Mouse (Mus musculus) lung, embryonic 14.5 days (tissue): ENCODE data around the gene Rhov. TPM values are rescaled to one million over a fixed set of nuclear protein-coding genes. Genes with fewer than 3 reads are reported as not detected.

Source experiments
- ATAC-seq: fragments of 200-750 bp; cut with Nextera tagmentation; 2 replicates; pipeline ENCODE4 v1.8.0; 2017; ENCODE audit warnings: mild to moderate bottlenecking, moderate TSS enrichment, moderate library complexity; ENCODE audit not compliant: insufficient read depth
- DNase-seq: peaks from one replicate; pipeline ENCODE4 v3.0.0-alpha.2; 2015
- H3K27ac ChIP-seq: fragments of 300-500 bp; sonication (generic); 2 replicates; pipeline ENCODE4 v1.5.1; 2014; ENCODE audit warnings: low read depth, mild to moderate bottlenecking, moderate library complexity
- H3K27me3 ChIP-seq: fragments of 300-500 bp; sonication (generic); 2 replicates; pipeline ENCODE4 v1.6.1; 2014; ENCODE audit warnings: low read length, control low read depth; ENCODE audit not compliant: insufficient read depth
- H3K36me3 ChIP-seq: fragments of 300-500 bp; sonication (generic); 2 replicates; pipeline ENCODE4 v1.6.1; 2014; ENCODE audit warnings: control low read depth; ENCODE audit not compliant: insufficient read depth
- H3K4me1 ChIP-seq: fragments of 300-500 bp; sonication (generic); 2 replicates; pipeline ENCODE4 v1.6.1; 2014; ENCODE audit warnings: antibody characterized with exemption, control low read depth; ENCODE audit not compliant: insufficient read depth
- H3K4me2 ChIP-seq: fragments of 300-500 bp; sonication (generic); 2 replicates; pipeline ENCODE4 v1.6.1; 2014; ENCODE audit warnings: mild to moderate bottlenecking
- H3K4me3 ChIP-seq: fragments of 300-500 bp; sonication (generic); 2 replicates; pipeline ENCODE4 v1.5.1; 2014; ENCODE audit warnings: low read depth, low read length
- H3K9ac ChIP-seq: fragments of 300-500 bp; sonication (generic); 2 replicates; pipeline ENCODE4 v1.6.1; 2014
- H3K9me3 ChIP-seq: fragments of 300-500 bp; sonication (generic); 2 replicates; pipeline ENCODE4 v1.6.1; 2016; ENCODE audit warnings: low read depth, low read length, control low read depth
- CTCF ChIP-seq: IDR thresholded peaks from 2 replicates; pipeline ENCODE4 v1.5.1; 2016; ENCODE audit warnings: antibody characterized with exemption, low read depth
- WGBS: fragments of 180-500 bp; shearing (Covaris S2); extraction: QIAGEN DNeasy Blood & Tissue Kit; methylation state at CpG from one replicate; pipeline ENCODE4 v1.1.7; 2014; 5-methylcytosine and 5-hydroxymethylcytosine counted together
- polyA plus RNA-seq: library from polyadenylated mRNA; unstranded; fragments of >200 nt; fragmentation: Nextera tagmentation; extraction: Ambion mirVana; gene quantifications from 2 replicates; pipeline ENCODE4 v1.2.1, GENCODE M21; 2014

Gene Rhov
- polyA plus RNA-seq, 1 experiment from 2014 or later: 0.24 TPM

GRCm38 (mm10) chr2:119311544-119311943 lies 40.5 kb upstream of the Rhov start:
- no peak for TF ChIP-seq CTCF
- no peaks in the 10 kb centered on the region for H3K36me3 ChIP-seq
- ATAC-seq (no peak), DNase-seq (no peak)
- H3K9me3 ChIP-seq: no peaks in the 10 kb centered on the region
- no peak overlapping the region for H3K9ac ChIP-seq
- no peak overlapping the region; the same call in 1 of the 2 replicates for H3K27ac ChIP-seq
- 31% methylated on average over 12 of the region's 12 CpGs for WGBS
- no peaks in the 10 kb centered on the region for H3K27me3 ChIP-seq
- no peak overlapping the region for H3K4me2 ChIP-seq
- H3K4me1 ChIP-seq: no peaks in the 10 kb centered on the region
- H3K4me3 ChIP-seq: no peak overlapping the region

GRCm38 (mm10) chr2:119304798-119305208 lies 33.7 kb upstream of the Rhov start:
- H3K4me2 ChIP-seq: no peak overlapping the region
- H3K9me3 ChIP-seq: no peaks in the 10 kb centered on the region
- ATAC-seq (peak; percentile 88), DNase-seq (peak; percentile 89)
- WGBS: 9% methylated on average over 3 of the region's 3 CpGs
- H3K4me1 ChIP-seq: peaks cover 11% of the 10 kb centered on the region
- H3K9ac ChIP-seq: no peak overlapping the region; the same call in 1 of the 2 replicates
- H3K4me3 ChIP-seq: no peak overlapping the region
- no peaks in the 10 kb centered on the region for H3K27me3 ChIP-seq
- no peak for TF ChIP-seq CTCF
- 0 out of 2 replicates have a peak, but pooled peaks cover under 1% of the 10 kb centered on the region for H3K36me3 ChIP-seq
- 0 out of 2 replicates have a peak overlapping the region, but pooled peaks have one; percentile 27 for H3K27ac ChIP-seq

DNA sequence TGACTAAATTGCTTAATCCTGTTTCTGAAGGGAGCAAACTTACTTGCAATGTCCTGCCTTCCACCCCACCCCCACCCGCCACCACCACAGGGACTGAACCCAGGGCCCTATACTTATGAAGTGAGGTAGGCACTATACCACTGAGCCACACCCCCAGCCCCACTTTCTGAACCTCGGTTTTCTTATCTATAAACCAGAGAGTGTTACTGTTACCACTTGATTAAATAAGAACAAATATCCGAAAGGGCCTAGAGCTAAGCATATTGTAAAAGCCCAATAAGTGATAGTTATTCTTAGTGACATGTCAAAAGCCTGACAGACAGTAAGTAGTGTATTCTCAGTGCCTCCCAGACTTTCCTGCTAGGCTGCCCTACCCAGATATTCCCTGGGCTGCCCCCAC lies 33.3 kb upstream of the Rhov start:
- Histone ChIP-seq H3K36me3 (peaks cover 5% of the 10 kb centered on the region), H3K4me1 (peaks cover 11% of the 10 kb centered on the region), H3K4me3 (no peak overlapping the region), H3K9me3 (no peaks in the 10 kb centered on the region), H3K9ac (no peak overlapping the region; the same call in 1 of the 2 replicates), H3K4me2 (no peak overlapping the region), H3K27ac (peak overlapping the region; percentile 36; the same call in 1 of the 2 replicates), H3K27me3 (no peaks in the 10 kb centered on the region)
- DNase-seq (no peak), ATAC-seq (peak; percentile 16; the same call in 1 of the 2 replicates)
- WGBS: 35% methylated on average over 3 of the region's 3 CpGs
- no peak for TF ChIP-seq CTCF

DNA sequence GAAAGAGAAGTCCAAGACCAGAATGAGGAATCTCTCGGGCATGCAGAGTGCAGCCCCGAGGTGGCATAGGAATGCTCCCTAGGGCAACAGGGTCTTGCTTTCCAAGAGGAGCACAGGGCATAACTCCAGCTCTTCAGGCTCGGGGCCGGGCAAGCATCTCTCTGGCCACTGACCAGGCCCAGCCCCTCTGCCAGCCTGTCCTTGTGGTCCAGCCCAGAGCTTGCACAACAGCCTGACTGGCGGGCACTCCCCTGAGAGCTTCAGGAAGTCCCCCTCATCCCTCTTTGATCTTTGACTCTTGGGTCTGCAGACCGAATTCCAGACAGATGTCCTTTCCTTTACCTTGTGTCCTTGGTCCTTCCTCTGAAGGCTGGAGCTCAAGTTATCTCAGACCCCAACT lies 31.8 kb upstream of the Rhov start:
- no peaks in the 10 kb centered on the region for H3K27me3 ChIP-seq
- H3K9me3 ChIP-seq: no peaks in the 10 kb centered on the region
- no peak for TF ChIP-seq CTCF
- no peak overlapping the region for H3K4me2 ChIP-seq
- H3K36me3 ChIP-seq: peaks cover 19% of the 10 kb centered on the region
- no peak for ATAC-seq
- H3K4me1 ChIP-seq: peaks cover 11% of the 10 kb centered on the region
- H3K27ac ChIP-seq: no peak overlapping the region
- DNase-seq: no peak
- WGBS: 64% methylated on average over 6 of the region's 6 CpGs
- H3K9ac ChIP-seq: no peak overlapping the region
- H3K4me3 ChIP-seq: no peak overlapping the region

GRCm38 (mm10) chr2:119300819-119301493 lies 29.9 kb upstream of the Rhov start:
- H3K36me3 ChIP-seq: peaks cover 36% of the 10 kb centered on the region
- TF ChIP-seq CTCF: no peak
- no peaks in the 10 kb centered on the region for H3K27me3 ChIP-seq
- H3K4me1 ChIP-seq: peaks cover 11% of the 10 kb centered on the region
- no peak overlapping the region for H3K4me3 ChIP-seq
- 0 out of 2 replicates have a peak, but pooled peaks have one; percentile 2 for ATAC-seq
- H3K4me2 ChIP-seq: peak overlapping the region; percentile 50
- DNase-seq: no peak
- no peaks in the 10 kb centered on the region for H3K9me3 ChIP-seq
- no peak overlapping the region for H3K9ac ChIP-seq
- peak overlapping the region; percentile 60; the same call in 1 of the 2 replicates for H3K27ac ChIP-seq
- 47% methylated on average over 7 of the region's 7 CpGs for WGBS

DNA sequence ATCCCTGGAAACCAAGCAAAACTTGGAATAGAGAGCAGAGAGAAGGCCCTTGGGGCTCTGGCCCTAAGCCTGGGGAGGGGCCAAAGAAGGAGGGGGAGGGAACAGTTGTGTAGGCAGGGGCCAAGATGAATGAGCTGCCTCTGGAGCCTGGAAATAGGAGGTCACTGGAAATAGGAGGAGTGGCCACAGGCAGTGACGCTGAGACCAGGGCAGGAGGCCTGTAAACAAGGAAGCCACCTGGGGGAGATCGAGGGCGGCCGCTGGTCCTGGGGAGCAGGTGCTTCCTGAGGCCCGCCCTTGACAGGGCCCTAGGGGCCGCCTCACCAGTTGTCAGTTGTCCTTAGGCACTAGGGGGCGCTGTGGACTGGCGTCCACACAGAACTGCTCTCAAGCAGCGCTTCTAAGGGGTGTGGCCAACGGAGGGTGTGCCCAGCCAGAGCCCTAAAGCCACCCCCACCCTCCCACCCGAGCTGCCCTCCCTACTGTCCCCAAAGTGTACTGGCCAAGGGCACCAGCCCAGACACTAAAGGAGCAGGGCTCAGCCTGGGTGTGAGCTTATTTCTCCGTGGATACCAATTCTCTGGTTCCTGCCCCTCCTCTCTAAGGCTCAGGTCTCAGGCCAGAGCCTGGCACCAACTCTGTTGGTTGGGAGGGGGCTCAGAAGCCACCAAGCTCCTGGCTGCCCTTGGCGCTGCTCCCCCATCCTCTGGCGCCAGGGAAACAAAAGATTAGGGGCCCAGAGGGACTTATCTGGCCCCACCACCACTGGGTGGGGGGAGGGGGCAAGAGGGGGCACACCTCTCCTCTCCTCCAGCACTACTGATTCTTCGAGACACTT lies 29.1 kb upstream of the Rhov start:
- Histone ChIP-seq H3K36me3 (peaks cover 40% of the 10 kb centered on the region), H3K27ac (peak overlapping the region; percentile 67; the same call in 1 of the 2 replicates), H3K27me3 (no peaks in the 10 kb centered on the region), H3K4me1 (peaks cover 8% of the 10 kb centered on the region), H3K9me3 (no peaks in the 10 kb centered on the region), H3K9ac (peak overlapping the region; percentile 20; the same call in 1 of the 2 replicates), H3K4me2 (peak overlapping the region; percentile 50), H3K4me3 (peak overlapping the region; percentile 8; the same call in 1 of the 2 replicates)
- WGBS: 5% methylated on average over 15 of the region's 15 CpGs
- DNase-seq (peak; percentile 94), ATAC-seq (peak; percentile 78)
- TF ChIP-seq CTCF: peak; percentile 82

GRCm38 (mm10) chr2:119298839-119299238 lies 27.8 kb upstream of the Rhov start:
- H3K27ac ChIP-seq: peak overlapping the region; percentile 67
- no peak overlapping the region for H3K4me3 ChIP-seq
- H3K27me3 ChIP-seq: no peaks in the 10 kb centered on the region
- ATAC-seq: no peak
- no peak for TF ChIP-seq CTCF
- no peaks in the 10 kb centered on the region for H3K9me3 ChIP-seq
- DNase-seq: no peak
- peaks cover 8% of the 10 kb centered on the region for H3K4me1 ChIP-seq
- H3K9ac ChIP-seq: no peak overlapping the region
- H3K4me2 ChIP-seq: no peak overlapping the region
- H3K36me3 ChIP-seq: peaks cover 53% of the 10 kb centered on the region
- WGBS: 84% methylated on average over 2 of the region's 2 CpGs
